Mouse (Mus musculus) myocyte (in vitro differentiated cells): ENCODE data around the gene Ntn5. TPM values are rescaled to one million over a fixed set of nuclear protein-coding genes. Genes with fewer than 3 reads are reported as not detected.

Source experiments
- H3K27me3 ChIP-seq: one replicate; pipeline ENCODE4 v1.6.1; 2011; ENCODE audit not compliant: control insufficient read depth, insufficient read depth, insufficient read length
- H3K36me3 ChIP-seq: one replicate; pipeline ENCODE4 v1.6.1; 2011; ENCODE audit not compliant: control insufficient read depth, insufficient read depth
- H3K4me2 ChIP-seq: one replicate; pipeline ENCODE4 v1.6.1; 2011; ENCODE audit warnings: low read depth, control low read depth
- H3K4me3 ChIP-seq: one replicate; pipeline ENCODE4 v1.5.1; 2011; ENCODE audit warnings: mild to moderate bottlenecking, control low read depth, moderate library complexity
- H3K79me2 ChIP-seq: one replicate; pipeline ENCODE4 v1.6.1; 2011; ENCODE audit not compliant: control insufficient read depth, insufficient read depth
- H3ac ChIP-seq: one replicate; pipeline ENCODE4 v1.6.1; 2011; ENCODE audit not compliant: control insufficient read depth, insufficient read length
- CEBPB ChIP-seq: IDR thresholded peaks from 2 replicates; pipeline ENCODE4 v1.6.1; 2011; ENCODE audit warnings: mild to moderate bottlenecking, moderate library complexity; ENCODE audit not compliant: poor library complexity, insufficient read depth, severe bottlenecking
- E2F4 ChIP-seq: IDR thresholded peaks from one replicate; pipeline ENCODE4 v1.6.1; 2011; ENCODE audit warnings: mild to moderate bottlenecking, control low read depth, moderate library complexity; ENCODE audit not compliant: insufficient read depth
- MAX ChIP-seq: IDR thresholded peaks from one replicate; pipeline ENCODE4 v1.6.1; 2011; ENCODE audit warnings: low read depth, mild to moderate bottlenecking, control low read depth
- MYOD1 ChIP-seq, 3 experiments: IDR thresholded peaks; one replicate each; pipeline ENCODE4 v1.6.1; 2011; ENCODE audit warnings: control low read depth in 2 of 3, low read depth in 2 of 3, mild to moderate bottlenecking in 2 of 3, moderate library complexity in 1 of 3; ENCODE audit not compliant: insufficient read length in 2 of 3, control insufficient read depth in 1 of 3
- MYOG ChIP-seq, 3 experiments: IDR thresholded peaks; one replicate each; pipeline ENCODE4 v1.6.1; 2011; ENCODE audit warnings: control low read depth in 2 of 3, low read depth in 2 of 3, mild to moderate bottlenecking in 2 of 3; ENCODE audit not compliant: insufficient read length in 2 of 3, control insufficient read depth in 1 of 3, insufficient read depth in 1 of 3
- POLR2A ChIP-seq: IDR thresholded peaks from one replicate; pipeline ENCODE4 v1.6.1; 2011; ENCODE audit warnings: low read depth, mild to moderate bottlenecking, control low read depth, moderate library complexity; ENCODE audit not compliant: insufficient read length
- POLR2AphosphoS2 ChIP-seq: IDR thresholded peaks from one replicate; pipeline ENCODE4 v1.6.1; 2011; ENCODE audit warnings: low read depth, control low read depth; ENCODE audit not compliant: insufficient read length
- REST ChIP-seq: IDR thresholded peaks from one replicate; pipeline ENCODE4 v1.6.1; 2011; ENCODE audit warnings: mild to moderate bottlenecking, control low read depth, moderate library complexity; ENCODE audit not compliant: insufficient read depth, insufficient read length
- SRF ChIP-seq: IDR thresholded peaks from one replicate; pipeline ENCODE4 v1.6.1; 2011; ENCODE audit warnings: low read depth; ENCODE audit not compliant: control insufficient read depth, insufficient read length
- TCF12 ChIP-seq: IDR thresholded peaks from one replicate; pipeline ENCODE4 v1.6.1; 2011; ENCODE audit warnings: mild to moderate bottlenecking, control low read depth; ENCODE audit not compliant: poor library complexity, insufficient read depth, severe bottlenecking
- TCF3 ChIP-seq: IDR thresholded peaks from one replicate; pipeline ENCODE4 v1.6.1; 2011; ENCODE audit warnings: low read depth, control low read depth; ENCODE audit not compliant: insufficient read length
- USF1 ChIP-seq: IDR thresholded peaks from one replicate; pipeline ENCODE4 v1.6.1; 2011; ENCODE audit warnings: low read depth, mild to moderate bottlenecking, control low read depth, moderate library complexity
- polyA plus RNA-seq: library from polyadenylated mRNA; unstranded; fragments of >200 nt; fragmentation: generic; extraction: Trizol; gene quantifications from one replicate; pipeline ENCODE4 v1.2.1, GENCODE M21; 2012; ENCODE audit warnings: missing spikeins

Gene Ntn5
- polyA plus RNA-seq, 1 experiment = 3.6 TPM

DNA sequence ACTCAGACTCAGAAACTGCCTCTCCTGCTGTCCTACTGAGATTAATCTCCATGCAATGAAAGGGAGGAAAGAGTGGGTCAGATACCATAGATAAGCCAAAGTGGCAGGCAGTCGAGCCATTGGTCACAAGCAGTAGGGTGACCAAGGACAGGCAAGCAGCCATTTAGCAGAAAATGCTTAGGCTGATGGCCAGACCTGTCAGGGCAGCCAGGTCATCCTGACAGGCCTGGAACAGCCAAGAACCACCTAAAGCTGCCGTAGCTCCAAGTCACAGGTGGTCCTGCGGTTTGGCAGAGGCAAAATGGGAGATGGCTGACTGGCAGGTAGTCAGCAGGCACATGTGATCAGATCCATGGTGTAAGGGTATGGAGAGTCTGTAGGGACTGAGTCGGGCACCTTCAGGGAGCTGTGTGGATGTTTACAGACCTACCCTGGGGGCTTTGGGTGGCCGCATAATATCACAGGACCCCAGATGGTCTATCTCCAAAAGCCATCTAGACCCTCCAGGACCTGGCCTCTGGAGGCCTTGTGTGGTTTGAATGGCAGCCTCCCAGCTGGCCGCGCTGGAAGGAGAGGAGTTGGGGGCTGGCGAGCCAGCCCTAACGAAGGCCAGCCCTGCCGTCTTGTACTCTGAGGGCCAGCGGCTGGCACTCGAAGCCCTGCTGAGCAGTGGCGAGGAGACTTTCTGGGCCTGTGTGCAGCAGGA, 38.0 kb downstream of the Ntn5 start:
- no peaks in the 10 kb centered on the region for H3K36me3 ChIP-seq
- no peak overlapping the region for H3K4me3 ChIP-seq
- no peak overlapping the region for H3ac ChIP-seq
- H3K79me2 ChIP-seq = peaks cover 22% of the 10 kb centered on the region
- H3K27me3 ChIP-seq = no peaks in the 10 kb centered on the region
- no peak for TF ChIP-seq MYOG (IDR thresholded peaks at IDR 0.05; ENCODE audit: control insufficient read depth in 1 of 3, insufficient read depth in 1 of 3, insufficient read length in 2 of 3, low read depth in 2 of 3)
- peak; percentile 33 for TF ChIP-seq POLR2A
- peak; percentile 74 for TF ChIP-seq POLR2AphosphoS2
- H3K4me2 ChIP-seq = no peak overlapping the region

DNA sequence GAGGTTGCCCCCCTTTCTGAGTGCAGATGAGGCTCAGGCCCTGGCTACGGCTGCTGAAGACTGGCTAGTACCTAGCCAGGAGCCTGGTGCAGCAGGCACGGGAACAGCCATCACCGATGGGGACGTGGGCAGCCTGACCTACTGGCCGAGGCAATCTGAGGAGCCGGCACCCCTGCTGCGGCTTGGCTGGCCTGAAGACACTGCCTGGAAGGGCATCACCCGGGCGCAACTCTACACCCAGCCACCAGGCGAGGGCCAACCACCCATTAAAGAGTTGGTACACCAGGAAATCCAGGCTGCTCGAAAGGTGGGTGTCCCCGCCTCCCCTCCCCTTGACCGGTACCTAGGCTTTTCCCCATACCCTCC, 38.5 kb downstream of the Ntn5 start:
- no peaks in the 10 kb centered on the region for H3K36me3 ChIP-seq
- H3K27me3 ChIP-seq = no peaks in the 10 kb centered on the region
- H3K4me2 ChIP-seq = no peak overlapping the region
- no peak overlapping the region for H3K4me3 ChIP-seq
- no peak overlapping the region for H3ac ChIP-seq
- TF ChIP-seq POLR2A = no peak
- TF ChIP-seq USF1 = no peak
- no peak for TF ChIP-seq CEBPB
- peak; percentile 23 for TF ChIP-seq POLR2AphosphoS2
- H3K79me2 ChIP-seq = peaks cover 17% of the 10 kb centered on the region

DNA sequence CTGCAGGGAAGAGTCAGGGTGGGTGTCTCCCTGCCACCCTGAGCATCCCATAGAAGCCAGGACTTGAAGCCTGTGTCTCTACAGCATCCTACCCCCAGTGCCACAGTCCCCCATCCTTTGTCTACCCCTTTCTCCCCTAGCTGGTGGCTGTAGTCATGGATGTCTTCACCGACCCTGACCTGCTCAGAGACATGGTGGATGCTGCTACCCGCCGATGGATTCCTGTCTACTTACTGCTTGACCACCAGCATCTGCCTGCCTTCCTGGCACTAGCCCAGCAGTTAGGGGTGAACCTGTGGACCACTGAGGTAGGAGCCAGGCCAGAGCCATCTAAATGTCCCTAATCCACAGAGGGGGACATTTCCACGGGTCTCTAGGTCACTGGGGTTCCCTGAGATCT, 39.5 kb downstream of the Ntn5 start:
- H3K4me3 ChIP-seq = no peak overlapping the region
- H3ac ChIP-seq = no peak overlapping the region
- no peaks in the 10 kb centered on the region for H3K36me3 ChIP-seq
- no peak overlapping the region for H3K4me2 ChIP-seq
- TF ChIP-seq CEBPB (no peak), SRF (no peak), MYOG (IDR thresholded peaks at IDR 0.05; ENCODE audit: control insufficient read depth in 1 of 3, insufficient read depth in 1 of 3, insufficient read length in 2 of 3, low read depth in 2 of 3) (no peak), POLR2AphosphoS2 (no peak), E2F4 (no peak)
- H3K27me3 ChIP-seq = no peaks in the 10 kb centered on the region
- H3K79me2 ChIP-seq = peaks cover 12% of the 10 kb centered on the region

DNA sequence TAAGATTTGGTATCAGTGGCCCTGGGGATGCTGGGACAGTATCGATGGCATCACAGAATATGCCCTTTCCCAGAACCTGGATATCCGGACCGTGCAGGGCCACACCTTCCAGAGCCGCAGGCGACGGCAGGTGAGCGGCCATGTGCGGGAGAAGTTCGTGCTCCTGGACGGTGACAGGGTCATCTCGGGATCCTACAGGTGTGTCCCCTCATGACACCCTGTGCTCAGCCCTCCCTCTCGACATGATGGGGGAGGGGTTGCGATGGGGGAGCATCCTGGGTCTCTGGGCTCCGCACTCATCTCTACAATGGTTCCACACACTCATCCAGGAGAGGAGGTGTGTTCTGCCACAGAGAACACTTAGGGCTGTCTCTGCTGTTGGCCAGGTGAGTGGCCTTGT, 40.0 kb downstream of the Ntn5 start:
- TF ChIP-seq TCF3 = no peak
- TF ChIP-seq MAX = no peak
- no peak for TF ChIP-seq MYOD1 (IDR thresholded peaks at IDR 0.05; ENCODE audit: control insufficient read depth in 1 of 3, insufficient read length in 2 of 3, low read depth in 2 of 3)
- TF ChIP-seq MYOG (IDR thresholded peaks at IDR 0.05; ENCODE audit: control insufficient read depth in 1 of 3, insufficient read depth in 1 of 3, insufficient read length in 2 of 3, low read depth in 2 of 3) = no peak
- TF ChIP-seq USF1 = no peak
- no peak for TF ChIP-seq TCF12
- no peak for TF ChIP-seq POLR2A
- no peak for TF ChIP-seq SRF
- no peak for TF ChIP-seq E2F4
- no peak for TF ChIP-seq REST
- TF ChIP-seq POLR2AphosphoS2 = no peak
- no peak for TF ChIP-seq CEBPB
- peaks cover 7% of the 10 kb centered on the region for H3K79me2 ChIP-seq
- no peak overlapping the region for H3K4me3 ChIP-seq
- H3K27me3 ChIP-seq = no peaks in the 10 kb centered on the region
- H3K36me3 ChIP-seq = no peaks in the 10 kb centered on the region
- H3ac ChIP-seq = no peak overlapping the region
- H3K4me2 ChIP-seq = no peak overlapping the region

DNA sequence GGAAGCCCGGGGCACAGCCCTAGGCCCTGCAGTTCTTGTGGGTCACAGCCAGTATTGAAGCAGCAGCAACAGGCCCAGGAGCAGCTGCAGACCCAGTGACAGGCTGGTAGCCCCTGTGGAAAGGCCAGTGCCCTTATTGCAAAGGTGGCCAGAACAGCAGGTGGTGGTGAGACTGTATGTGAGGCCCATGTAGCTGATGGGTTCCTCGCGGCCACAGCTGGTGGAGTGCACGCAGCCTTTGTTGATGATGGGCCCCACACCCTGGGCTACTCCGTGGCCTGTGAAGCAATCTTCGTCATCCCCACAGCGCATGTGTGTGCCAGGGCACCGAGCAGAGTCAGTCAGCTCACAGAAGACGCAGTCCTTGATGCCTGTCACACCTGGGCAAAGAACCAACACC, 41.3 kb downstream of the Ntn5 start:
- no peaks in the 10 kb centered on the region for H3K27me3 ChIP-seq
- H3K79me2 ChIP-seq = no peaks in the 10 kb centered on the region
- no peak overlapping the region for H3K4me3 ChIP-seq
- TF ChIP-seq MYOD1 (IDR thresholded peaks at IDR 0.05; ENCODE audit: control insufficient read depth in 1 of 3, insufficient read length in 2 of 3, low read depth in 2 of 3) = no peak
- TF ChIP-seq CEBPB = no peak
- TF ChIP-seq REST = no peak
- no peak for TF ChIP-seq MYOG (IDR thresholded peaks at IDR 0.05; ENCODE audit: control insufficient read depth in 1 of 3, insufficient read depth in 1 of 3, insufficient read length in 2 of 3, low read depth in 2 of 3)
- TF ChIP-seq USF1 = no peak
- TF ChIP-seq TCF12 = no peak
- TF ChIP-seq POLR2A = no peak
- TF ChIP-seq MAX = no peak
- TF ChIP-seq POLR2AphosphoS2 = no peak
- no peak for TF ChIP-seq TCF3
- no peak for TF ChIP-seq SRF
- no peak for TF ChIP-seq E2F4
- H3K36me3 ChIP-seq = no peaks in the 10 kb centered on the region
- H3K4me2 ChIP-seq = no peak overlapping the region
- H3ac ChIP-seq = no peak overlapping the region

DNA sequence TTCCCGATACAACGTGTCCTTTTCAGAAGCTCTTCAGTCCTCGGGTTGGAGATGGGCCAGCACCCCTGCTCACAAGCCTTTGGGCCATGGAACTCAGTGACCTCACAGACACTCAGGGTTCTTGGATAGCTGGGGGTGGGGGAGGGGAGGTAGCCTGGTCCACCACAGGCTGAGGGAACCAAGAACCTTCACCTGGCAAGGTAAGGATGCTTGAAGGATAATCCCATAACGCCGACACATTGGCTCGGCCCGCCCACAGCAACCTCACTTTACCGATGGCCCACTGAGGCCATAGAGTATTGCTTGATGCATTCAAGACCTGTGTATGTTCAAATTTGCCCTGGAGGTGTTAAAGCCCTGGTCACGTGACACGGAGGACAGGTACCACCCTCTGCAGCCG, 41.9 kb downstream of the Ntn5 start, which contains the start of gene Spaca4:
TSS of gene Spaca4 (minus strand) at position 101 of the 400 bp plus-strand sequence.
- no peak within 1 kb of the TSS for H3K4me2 ChIP-seq
- H3K4me3 ChIP-seq = no peak within 1 kb of the TSS
- H3K36me3 ChIP-seq = no peaks in the 10 kb centered on the region
- no peak within 1 kb of the TSS for H3ac ChIP-seq
- no peaks in the 10 kb centered on the region for H3K27me3 ChIP-seq
- TF ChIP-seq SRF = no peak
- no peak for TF ChIP-seq MYOG (IDR thresholded peaks at IDR 0.05; ENCODE audit: control insufficient read depth in 1 of 3, insufficient read depth in 1 of 3, insufficient read length in 2 of 3, low read depth in 2 of 3)
- TF ChIP-seq MAX = no peak
- TF ChIP-seq POLR2A = no peak
- TF ChIP-seq POLR2AphosphoS2 = no peak
- no peak for TF ChIP-seq REST
- TF ChIP-seq E2F4 = no peak
- TF ChIP-seq CEBPB = no peak
- no peak for TF ChIP-seq MYOD1 (IDR thresholded peaks at IDR 0.05; ENCODE audit: control insufficient read depth in 1 of 3, insufficient read length in 2 of 3, low read depth in 2 of 3)
- TF ChIP-seq TCF12 = no peak
- no peak for TF ChIP-seq USF1
- TF ChIP-seq TCF3 = no peak
- no peaks in the 10 kb centered on the region for H3K79me2 ChIP-seq
